Comparison of ENCODE assay signal across 8 mouse cellular contexts in the genomic region with DNA sequence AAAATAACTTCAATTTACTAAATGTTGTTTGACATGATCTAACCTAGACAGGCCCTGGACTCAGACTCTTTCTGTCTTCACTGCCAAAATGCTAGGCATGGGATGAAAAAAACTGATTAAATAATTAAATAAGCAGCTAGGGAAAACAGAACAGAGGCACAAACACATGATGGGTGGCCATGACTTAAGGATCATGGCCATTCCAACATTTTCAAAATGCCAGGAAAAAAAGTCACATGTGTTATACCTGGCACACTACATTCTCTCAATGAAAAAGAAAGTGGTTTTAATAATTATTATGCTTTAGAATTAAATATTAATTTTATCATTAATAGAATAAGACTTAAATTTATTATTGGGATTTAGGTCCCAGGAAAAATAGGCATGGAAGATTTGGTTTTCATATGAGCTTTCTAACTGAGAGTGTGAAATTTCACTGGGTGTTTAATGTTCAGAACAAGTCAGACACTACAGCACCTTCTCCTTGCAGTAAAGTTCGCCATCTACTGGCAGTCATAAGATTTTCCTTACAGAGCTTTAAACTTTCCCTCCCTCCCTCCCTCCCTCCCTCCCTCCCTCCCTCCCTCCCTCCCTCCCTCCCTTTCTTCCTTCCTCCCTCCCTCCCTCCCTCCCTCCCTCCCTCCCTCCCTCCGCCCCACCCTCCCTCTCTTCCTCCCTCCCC. TPM values are rescaled to one million over a fixed set of nuclear protein-coding genes. Genes with fewer than 3 reads are reported as not detected.
DNase-seq lines count a peak whose midpoint lies in the region; ATAC-seq and TF ChIP-seq lines count a peak whose summit lies in the region.

No protein-coding gene starts in this region.

- H3K4me1 ChIP-seq in cortical plate, adult 2 months (ENCODE audit: control insufficient read depth, insufficient read depth, low read length): no peaks in the 10 kb centered on the region
- H3K4me1 ChIP-seq in liver, embryonic 14.5 days (replicated peaks; ENCODE audit: control insufficient read depth in 2 of 2, insufficient read depth in 2 of 2, low read length in 1 of 2): no peaks in the 10 kb centered on the region

- TF ChIP-seq POLR2A in cortical plate, adult 2 months (IDR thresholded peaks at IDR 0.05; ENCODE audit: extremely low read depth, insufficient read depth, low read length): no peak

- H3K27me3 ChIP-seq in liver, embryonic 14.5 days (ENCODE audit: control insufficient read depth, insufficient read depth, low read length): no peaks in the 10 kb centered on the region

- H3K4me2 ChIP-seq in liver, embryonic 14.5 days (ENCODE audit: low read depth): no peak overlapping the region

- 0 out of 2 replicates have a peak, but pooled peaks have one; percentile 10 for TF ChIP-seq CTCF in cortical plate, adult 2 months (IDR thresholded peaks at IDR 0.05; ENCODE audit: extremely low read depth, insufficient read depth, low read length)
- peak; percentile 16; the same call in 1 of the 2 replicates for TF ChIP-seq CTCF in liver, embryonic 14.5 days (IDR thresholded peaks at IDR 0.05; ENCODE audit: low read depth)

- TF ChIP-seq EP300 in liver, embryonic 14.5 days (IDR thresholded peaks at IDR 0.05; ENCODE audit: low read depth): no peak

- no peak for DNase-seq in frontal cortex, postnatal 10 days (ENCODE audit: low spot score in 2 of 2)
- peak; percentile 73 for DNase-seq in 416B (ENCODE audit: low read depth)
- peak in 2 of 3 experiments; percentile 5 to 11 for DNase-seq in liver, embryonic 14.5 days (ENCODE audit: low read depth in 3 of 3, low spot score in 3 of 3)
- no peak for DNase-seq in spleen, postnatal 4 days (ENCODE audit: low spot score in 2 of 2)
- DNase-seq in adrenal gland, adult 8-10 months: no peak
- DNase-seq in urinary bladder, postnatal 14 days (ENCODE audit: low spot score): no peak

- ATAC-seq in frontal cortex, adult (ENCODE audit: low TSS enrichment): peak; percentile 95
- no peak for ATAC-seq in liver, embryonic 14.5 days (ENCODE audit: insufficient read depth)

- H3K36me3 ChIP-seq in liver, embryonic 14.5 days (replicated peaks; ENCODE audit: control insufficient read depth, insufficient read depth, low read depth): no peaks in the 10 kb centered on the region

- WGBS in liver, embryonic 14.5 days (ENCODE audit: insufficient replicate concordance): 5% methylated on average over 1 of the region's 2 CpGs

- H3K9ac ChIP-seq in liver, embryonic 14.5 days (replicated peaks): no peak overlapping the region

- no peak overlapping the region for H3K4me3 ChIP-seq in cortical plate, adult 2 months (ENCODE audit: insufficient read depth, low read length)
- H3K4me3 ChIP-seq in liver, embryonic 14.5 days (ENCODE audit: insufficient read depth in 1 of 2, low read depth in 2 of 2, low read length in 2 of 2): no peak overlapping the region

- H3K9me3 ChIP-seq in liver, embryonic 14.5 days (ENCODE audit: control insufficient read depth, low read length): no peaks in the 10 kb centered on the region

- no peak overlapping the region for H3K27ac ChIP-seq in cortical plate, adult 2 months (ENCODE audit: insufficient read depth, low read length)
- no peak overlapping the region for H3K27ac ChIP-seq in liver, embryonic 14.5 days

RNA-seq across cellular contexts. Expression of a gene that starts 36.6 kb away (rescaled TPM):
- 0.13 and 0.21 TPM in 2 replicates for polyA plus RNA-seq in cortical plate, adult 2 months (2012; rRNA removed)
- 0.01 TPM in 1 of 2 replicates, not detected in the other for polyA plus RNA-seq in liver, embryonic 14.5 days (2012; rRNA removed)
- not detected in 2 replicates for polyA plus RNA-seq in liver, embryonic 14.5 days (2014; fragmentation: Nextera tagmentation; extraction: Ambion mirVana)
- total RNA-seq in adrenal gland, adult 8-10 months (2022): not detected

Comparison
In these comparisons a context has a peak if more than half of its experiments do, and no peak if none do; other contexts are left out.
1. DNase-seq: peak in 416B (single experiment) and liver, embryonic 14.5 days (2 of 3); none in frontal cortex, postnatal 10 days (0 of 2), spleen, postnatal 4 days (0 of 2), adrenal gland, adult 8-10 months (single experiment) and urinary bladder, postnatal 14 days (single experiment).